Mouse (Mus musculus): ENCODE results near the gene Sema7a.

Sema7a gene

GRCm38 (mm10) chr9:57939431-57940348 lies at the start of gene Sema7a:
Gene Sema7a, plus strand, starts transcription at chr9:57940112.
- POLR2A ChIA-PET = interaction anchor here (0.5 to 10.8 kb wide), 38 partner anchors 8 to 737 kb away, joined by 3 to 104 read pairs (median 4); partner anchors contain the start of genes Ubl7 (in 3 of the 4), Cplx3 (in 1 of the 4), Islr (in 1 of the 4) and Islr2 (in 1 of the 4)
- CTCF ChIA-PET = interaction anchor here in 3 of 4 experiments (0.6 to 9.9 kb wide), 22 partner anchors 8 to 770 kb away, joined by 3 to 148 read pairs (median 3); partner anchors contain the start of genes Islr (in 1 of the 3), Islr2 (in 1 of the 3) and Rpp25 (in 1 of the 3)

- ChIA-PET CTCF (interaction anchor here in 1 of 4 experiments (2.3 kb wide), 1 partner anchor 36 kb away, joined by 6 read pairs; no protein-coding TSS in a partner anchor), POLR2A (interaction anchor here in 3 of 4 experiments (0.6 to 3.3 kb wide), 6 partner anchors 10 to 946 kb away, joined by 3 to 17 read pairs (median 4); partner anchors contain the start of genes Ubl7 (in 2 of the 3) and Edc3 (in 1 of the 3))
These were observed 39.4 kb upstream of the Sema7a start for GRCm38 (mm10) chr9:57900478-57900877.

DNA sequence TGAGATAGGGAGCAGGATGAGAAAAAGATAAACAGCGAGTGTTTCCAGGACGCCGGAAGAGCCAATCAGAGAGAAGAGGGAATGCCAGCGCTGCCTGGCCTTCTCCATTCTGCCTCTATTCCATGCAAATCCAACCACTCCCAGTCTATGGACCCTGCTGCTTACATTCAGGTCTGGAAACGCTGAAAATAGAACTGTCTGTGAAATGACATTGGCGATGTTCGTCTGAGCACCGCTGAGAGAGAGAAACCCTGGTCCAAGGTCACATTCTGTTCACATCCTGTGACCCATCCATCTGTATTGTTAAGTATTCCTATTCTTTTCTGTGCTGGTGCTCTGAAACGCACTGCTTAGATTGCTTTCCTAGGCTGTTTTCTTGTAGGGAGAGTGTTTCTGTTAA lies 38.7 kb upstream of the Sema7a start:
- POLR2A ChIA-PET = interaction anchor here in 3 of 4 experiments (1.0 to 3.3 kb wide), 5 partner anchors 10 to 193 kb away, joined by 3 to 17 read pairs (median 10); partner anchors contain the start of genes Ubl7 (in 3 of the 3) and Edc3 (in 1 of the 3)
- CTCF ChIA-PET = interaction anchor here in 1 of 4 experiments (2.3 kb wide), 1 partner anchor 35 kb away, joined by 6 read pairs; no protein-coding TSS in a partner anchor

DNA sequence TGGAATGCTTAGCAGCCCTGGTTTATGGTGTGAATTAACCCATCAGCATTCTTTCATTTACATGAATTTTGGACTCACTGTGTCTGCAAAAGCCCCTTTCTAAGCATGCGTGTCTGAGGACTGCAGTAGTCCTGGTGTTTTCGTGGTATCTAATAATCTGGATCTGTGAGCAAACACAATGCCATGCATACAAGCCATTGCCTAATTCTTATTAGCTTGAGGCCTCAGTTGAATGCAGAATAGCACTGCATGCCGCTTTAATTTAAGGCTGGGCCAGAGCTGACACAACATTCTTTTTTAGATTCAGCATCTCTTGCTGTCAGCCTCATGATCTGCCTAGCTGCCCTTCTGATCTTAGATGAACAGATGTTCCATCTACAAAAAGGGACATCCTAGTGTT lies 38.3 kb upstream of the Sema7a start:
- CTCF ChIA-PET = interaction anchor here in 1 of 4 experiments (1.1 to 2.3 kb wide), 2 partner anchors 35 to 96 kb away, joined by 3 to 6 read pairs; no protein-coding TSS in a partner anchor
- POLR2A ChIA-PET = interaction anchor here in 3 of 4 experiments (0.6 to 3.3 kb wide), 8 partner anchors 9 to 96 kb away, joined by 3 to 17 read pairs (median 4); partner anchors contain the start of gene Ubl7 (in 3 of the 3)

DNA sequence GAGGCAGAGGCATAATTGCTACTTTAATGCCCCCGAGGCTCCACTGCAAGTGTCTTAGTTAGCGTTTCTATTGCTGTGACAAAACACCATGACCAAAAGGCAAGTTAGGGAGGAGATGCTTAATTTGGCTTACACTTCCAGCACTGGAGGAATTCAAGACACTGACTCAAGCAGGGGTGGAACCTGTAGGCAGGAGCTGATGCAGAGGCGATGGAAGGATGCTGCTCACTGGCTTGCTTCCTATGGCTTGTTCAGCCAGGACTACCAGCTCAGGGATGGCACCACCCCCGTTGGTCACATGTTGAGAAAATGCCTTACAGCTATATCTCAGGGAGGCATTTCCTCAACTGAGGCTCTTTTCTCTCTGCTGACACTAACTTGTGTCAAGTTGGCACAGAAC lies 37.8 kb upstream of the Sema7a start:
- CTCF ChIA-PET = interaction anchor here in 3 of 4 experiments (0.7 to 2.3 kb wide), 4 partner anchors 34 to 386 kb away, joined by 3 to 6 read pairs (median 4); no protein-coding TSS in a partner anchor
- POLR2A ChIA-PET = interaction anchor here in 3 of 4 experiments (0.6 to 3.3 kb wide), 18 partner anchors 9 to 1453 kb away, joined by 3 to 17 read pairs (median 3); partner anchors contain the start of gene Ubl7 (in 3 of the 3)

DNA sequence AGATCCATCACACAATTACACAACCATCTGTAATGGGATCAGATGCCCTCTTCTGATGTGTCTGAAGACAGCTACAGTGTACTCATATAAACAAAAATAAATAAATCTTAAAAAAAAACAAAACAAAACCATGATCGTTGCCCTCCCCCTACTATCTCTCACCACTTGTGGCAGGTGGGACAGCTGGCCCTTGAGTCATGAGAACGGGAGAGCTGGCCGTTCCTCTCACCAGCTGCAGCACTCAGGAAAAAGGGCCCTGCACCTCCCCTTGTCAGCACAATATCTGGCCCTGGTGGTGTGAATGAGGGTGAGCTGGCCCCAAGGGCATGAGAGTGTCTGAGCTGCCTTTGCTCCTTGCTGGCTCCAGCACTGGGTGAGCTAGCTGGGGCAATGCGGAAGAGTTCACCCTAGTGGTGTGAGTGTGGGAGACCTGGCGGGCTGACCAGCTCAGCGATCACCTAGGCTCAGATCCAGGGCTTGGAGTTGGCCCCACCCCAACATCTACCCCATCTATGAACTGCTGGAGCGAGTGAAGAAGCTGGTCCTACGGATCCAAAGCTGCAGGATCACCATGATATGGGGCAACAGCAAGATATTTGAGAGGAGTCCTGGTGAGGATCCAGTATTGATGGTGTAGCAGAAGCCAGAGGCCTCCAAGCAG lies 36.2 kb upstream of the Sema7a start:
- CTCF ChIA-PET = interaction anchor here in 3 of 4 experiments (0.6 to 1.5 kb wide), 3 partner anchors 134 to 301 kb away, joined by 3 read pairs; no protein-coding TSS in a partner anchor

GRCm38 (mm10) chr9:57904250-57904644 lies 35.7 kb upstream of the Sema7a start:
- ChIA-PET POLR2A (interaction anchor here in 2 of 4 experiments (0.8 to 2.5 kb wide), 7 partner anchors 15 to 100 kb away, joined by 3 to 6 read pairs (median 3); partner anchors contain the start of gene Sema7a (in 1 of the 2)), CTCF (interaction anchor here in 1 of 4 experiments (0.6 kb wide), 1 partner anchor 300 kb away, joined by 3 read pairs; no protein-coding TSS in a partner anchor)

More for the DNA sequence above, 36.2 kb upstream of the Sema7a start:
- POLR2A ChIA-PET = interaction anchor here in 2 of 4 experiments (0.6 to 2.5 kb wide), 11 partner anchors 16 to 953 kb away, joined by 3 to 6 read pairs (median 3); partner anchors contain the start of genes Arid3b (in 1 of the 2), Sema7a (in 1 of the 2) and Snupn (in 1 of the 2)

DNA sequence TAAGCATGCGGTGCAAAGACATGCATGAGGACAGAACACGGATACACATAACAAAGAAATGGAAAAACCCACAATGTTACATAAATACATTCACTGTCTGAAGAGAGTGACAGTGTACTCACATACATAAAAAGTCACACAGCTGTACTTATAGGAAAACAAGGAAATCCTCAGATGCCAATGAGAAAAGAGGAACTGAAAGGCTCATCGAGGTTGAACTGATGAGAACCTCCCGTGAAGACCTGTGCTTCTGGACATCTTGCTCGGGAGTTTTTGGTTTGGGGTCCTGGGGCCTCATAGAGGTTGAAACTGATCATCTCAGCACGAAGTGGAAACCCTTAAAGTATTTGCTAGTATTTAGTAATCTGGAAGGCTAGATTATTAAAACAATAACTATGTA lies 32.7 kb upstream of the Sema7a start:
- CTCF ChIA-PET = no interaction called here
- POLR2A ChIA-PET = interaction anchor here (0.6 to 1.3 kb wide), 4 partner anchors 10 to 96 kb away, joined by 3 to 4 read pairs (median 3); no protein-coding TSS in a partner anchor

DNA sequence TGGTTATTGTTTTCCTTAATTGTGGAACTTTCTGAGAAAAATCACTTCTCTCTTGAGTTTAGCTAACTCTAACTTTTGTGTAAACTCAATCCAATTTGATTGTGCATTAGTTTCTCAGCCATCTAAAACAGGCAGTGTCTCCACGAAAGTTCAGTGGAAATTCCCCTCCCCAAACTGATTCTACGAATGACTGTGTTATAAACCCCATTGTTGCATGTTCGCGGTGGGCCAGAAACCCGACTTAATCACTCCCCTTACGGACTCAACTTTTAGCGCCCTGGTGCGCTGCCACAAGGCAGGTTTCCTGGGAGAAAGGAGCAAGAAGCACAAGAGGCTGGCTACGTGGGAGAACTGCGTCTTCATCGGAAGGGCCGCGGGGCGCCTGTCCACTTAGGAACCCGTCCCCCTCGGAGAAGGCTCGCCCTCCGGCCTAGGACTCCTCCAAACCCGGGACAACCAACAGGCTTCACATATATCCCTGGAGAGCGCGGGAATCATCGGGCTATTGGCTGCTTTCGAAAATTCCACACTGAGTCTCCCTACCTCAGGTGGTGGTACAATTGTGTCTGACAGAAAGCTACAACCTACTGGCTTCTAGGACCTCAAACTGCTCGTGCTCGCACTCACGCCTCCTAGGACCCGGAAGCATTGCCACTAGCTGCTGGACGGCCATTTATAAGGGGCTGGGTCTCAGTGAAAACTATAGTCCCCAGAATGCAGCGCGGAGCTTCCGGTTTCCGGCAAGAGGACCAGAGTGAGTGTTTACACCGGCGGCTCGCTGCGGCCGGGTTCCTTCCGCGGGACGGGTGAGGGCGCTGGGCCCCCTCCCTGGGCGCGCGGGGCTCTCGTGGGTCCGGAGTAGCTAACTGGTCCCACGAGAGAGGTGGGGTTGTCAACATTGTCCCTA lies 29.4 kb upstream of the Sema7a start, which contains the start of gene Ubl7:
Gene Ubl7 (plus strand): TSS at position 726 of the 907 bp plus-strand sequence.
- POLR2A ChIA-PET = interaction anchor here in 3 of 4 experiments (0.5 to 3.5 kb wide), 68 partner anchors 9 to 545 kb away, joined by 3 to 31 read pairs (median 4); partner anchors contain the start of genes Sema7a (in 3 of the 3), Arid3b (in 2 of the 3), Rpp25 (in 2 of the 3) and Clk3 (in 1 of the 3)
- CTCF ChIA-PET = interaction anchor here in 3 of 4 experiments (0.7 to 1.6 kb wide), 9 partner anchors 11 to 299 kb away, joined by 3 to 8 read pairs (median 4); no protein-coding TSS in a partner anchor

DNA sequence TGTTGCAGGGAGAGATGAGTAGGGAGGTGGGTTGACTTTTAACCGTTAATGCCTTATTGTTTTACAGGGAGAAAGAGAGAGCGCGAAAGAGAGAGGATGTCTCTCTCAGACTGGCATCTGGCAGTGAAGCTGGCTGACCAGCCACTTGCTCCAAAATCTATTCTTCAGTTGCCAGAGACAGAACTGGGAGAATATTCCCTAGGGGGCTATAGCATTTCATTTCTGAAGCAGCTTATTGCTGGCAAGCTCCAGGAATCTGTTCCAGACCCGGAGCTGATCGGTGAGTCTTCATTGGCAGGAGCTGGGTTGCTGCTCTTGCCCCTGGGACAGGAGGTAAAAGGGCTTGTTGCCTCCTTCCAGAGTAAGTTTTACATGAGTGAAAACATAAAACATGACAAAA lies 27.3 kb upstream of the Sema7a start:
- POLR2A ChIA-PET = interaction anchor here in 2 of 4 experiments (0.7 to 3.5 kb wide), 6 partner anchors 9 to 85 kb away, joined by 3 to 31 read pairs (median 4); partner anchors contain the start of gene Arid3b (in 1 of the 2)
- CTCF ChIA-PET = interaction anchor here in 1 of 4 experiments (1.2 kb wide), 1 partner anchor 23 kb away, joined by 5 read pairs; no protein-coding TSS in a partner anchor

DNA sequence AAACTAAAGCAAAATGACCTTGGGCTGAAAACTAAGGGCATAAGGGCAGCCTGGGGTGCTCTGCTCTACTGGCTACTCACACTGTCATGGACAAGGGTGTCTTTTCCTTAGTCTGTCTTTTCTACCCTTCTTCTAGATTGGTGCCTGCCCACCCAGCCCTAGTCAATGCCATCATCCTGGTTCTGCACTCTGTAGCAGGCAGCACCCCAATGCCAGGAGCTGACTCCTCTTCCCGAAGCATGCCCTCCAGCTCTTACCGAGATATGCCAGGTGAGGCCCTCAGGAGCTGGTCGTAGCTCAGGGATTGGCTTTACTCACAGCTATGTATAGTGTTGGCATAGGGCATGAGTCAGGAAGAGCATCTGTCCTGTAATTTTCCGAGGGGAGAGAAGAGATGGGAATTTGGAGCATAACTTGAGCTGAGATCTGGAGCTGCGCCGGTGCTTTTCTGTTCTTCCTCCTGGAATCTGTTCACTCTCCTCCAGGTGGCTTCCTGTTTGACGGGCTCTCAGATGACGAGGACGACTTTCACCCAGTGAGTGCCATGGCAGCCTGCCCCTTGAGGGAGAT lies 18.3 kb upstream of the Sema7a start:
- CTCF ChIA-PET = interaction anchor here in 3 of 4 experiments (0.5 to 2.4 kb wide), 8 partner anchors 11 to 517 kb away, joined by 3 to 16 read pairs (median 5); partner anchors contain the start of gene Ubl7 (in 1 of the 3)

DNA sequence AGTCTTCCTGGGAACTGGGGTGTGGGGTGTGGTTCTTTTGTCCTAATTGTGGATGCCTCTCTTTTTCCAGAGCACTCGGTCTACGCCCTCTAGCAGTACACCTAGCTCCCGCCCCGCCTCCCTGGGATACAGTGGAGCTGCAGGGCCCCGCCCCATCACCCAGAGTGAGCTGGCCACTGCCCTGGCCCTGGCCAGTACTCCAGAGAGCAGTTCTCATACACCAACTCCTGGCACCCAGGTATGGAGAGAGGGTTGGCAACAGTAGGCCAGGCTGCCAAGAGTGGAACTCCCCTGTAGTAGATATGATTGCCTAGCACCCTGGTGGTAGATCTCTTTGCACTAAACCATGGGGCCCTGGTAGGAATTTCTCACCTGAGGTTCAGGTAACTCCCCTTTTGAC lies 17.5 kb upstream of the Sema7a start:
- ChIA-PET CTCF (interaction anchor here in 2 of 4 experiments (0.6 to 2.4 kb wide), 3 partner anchors 13 to 105 kb away, joined by 6 to 16 read pairs (median 8); no protein-coding TSS in a partner anchor), POLR2A (interaction anchor here in 2 of 4 experiments (0.5 to 5.2 kb wide), 10 partner anchors 9 to 177 kb away, joined by 3 to 31 read pairs (median 5); partner anchors contain the start of gene Ubl7 (in 2 of the 2))

More for the DNA sequence above, 18.3 kb upstream of the Sema7a start:
- POLR2A ChIA-PET = interaction anchor here in 3 of 4 experiments (0.5 to 5.2 kb wide), 18 partner anchors 9 to 354 kb away, joined by 3 to 31 read pairs (median 4); partner anchors contain the start of genes Ubl7 (in 2 of the 3) and Sema7a (in 1 of the 3)

GRCm38 (mm10) chr9:57923046-57923445 lies 16.9 kb upstream of the Sema7a start:
- POLR2A ChIA-PET = interaction anchor here in 2 of 4 experiments (2.1 to 5.2 kb wide), 3 partner anchors 12 to 14 kb away, joined by 6 to 31 read pairs (median 26); partner anchors contain the start of gene Ubl7 (in 2 of the 2)
- CTCF ChIA-PET = interaction anchor here in 1 of 4 experiments (1.1 kb wide), 1 partner anchor 13 kb away, joined by 4 read pairs; no protein-coding TSS in a partner anchor

DNA sequence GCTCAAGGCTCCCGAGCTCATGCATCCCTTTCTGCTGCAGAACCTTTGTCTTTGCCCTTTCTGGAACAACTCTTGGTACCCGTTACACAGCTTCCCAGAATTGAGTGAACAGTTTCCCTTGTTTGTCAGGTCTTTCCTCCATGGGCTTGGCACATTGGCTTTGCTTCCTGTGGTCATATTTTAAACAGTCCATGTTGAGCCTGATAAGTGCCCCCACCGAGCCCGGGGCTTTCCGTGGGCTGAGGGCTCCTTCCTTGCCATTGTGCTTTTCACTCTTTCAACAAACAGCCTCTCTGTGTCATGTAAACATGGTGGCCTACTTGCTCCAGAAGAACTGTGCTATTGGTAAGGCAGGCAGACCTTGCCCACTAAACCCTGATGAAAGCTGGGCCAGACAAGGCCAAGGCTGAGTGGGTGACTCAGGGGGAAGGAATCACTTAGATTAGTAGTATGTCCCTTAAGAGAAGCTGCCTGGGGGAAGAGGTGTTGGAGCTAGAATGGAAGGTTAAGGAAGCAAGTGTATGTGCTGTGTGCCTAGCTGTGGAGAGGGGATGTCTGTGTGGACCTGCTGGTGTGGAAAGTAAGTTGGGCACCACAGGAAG lies 8.6 kb upstream of the Sema7a start:
- POLR2A ChIA-PET = interaction anchor here in 2 of 4 experiments (0.7 to 10.8 kb wide), 11 partner anchors 9 to 135 kb away, joined by 3 to 104 read pairs (median 3); partner anchors contain the start of genes Ubl7 (in 2 of the 2) and Sema7a (in 1 of the 2)
- CTCF ChIA-PET = interaction anchor here in 2 of 4 experiments (0.6 to 1.8 kb wide), 5 partner anchors 9 to 803 kb away, joined by 3 to 12 read pairs (median 3); no protein-coding TSS in a partner anchor
